Mouse (Mus musculus) C2C12 (cell line): ENCODE results near the gene Kcnk10.

ENCODE experiments used
- CEBPB ChIP-seq: IDR thresholded peaks from one replicate; pipeline ENCODE4 v1.6.1; 2011; ENCODE audit warnings: low read depth, mild to moderate bottlenecking, control low read depth, moderate library complexity
- CTCF ChIP-seq: IDR thresholded peaks from one replicate; pipeline ENCODE4 v1.5.1; 2011; ENCODE audit not compliant: control insufficient read depth, insufficient read depth, insufficient read length
- FOSL1 ChIP-seq: IDR thresholded peaks from one replicate; pipeline ENCODE4 v1.8.0; 2011; ENCODE audit warnings: mild to moderate bottlenecking, low read length; ENCODE audit not compliant: poor library complexity, insufficient read depth, severe bottlenecking
- MAX ChIP-seq: IDR thresholded peaks from one replicate; pipeline ENCODE4 v1.6.1; 2011; ENCODE audit warnings: mild to moderate bottlenecking, control low read depth
- MYOG ChIP-seq: IDR thresholded peaks from one replicate; pipeline ENCODE4 v1.6.1; 2011; ENCODE audit not compliant: control insufficient read depth, insufficient read length; ENCODE audit errors: extremely low read depth
- USF1 ChIP-seq: IDR thresholded peaks from one replicate; pipeline ENCODE4 v1.6.1; 2011; ENCODE audit warnings: low read depth, mild to moderate bottlenecking, control low read depth, moderate library complexity

DNA sequence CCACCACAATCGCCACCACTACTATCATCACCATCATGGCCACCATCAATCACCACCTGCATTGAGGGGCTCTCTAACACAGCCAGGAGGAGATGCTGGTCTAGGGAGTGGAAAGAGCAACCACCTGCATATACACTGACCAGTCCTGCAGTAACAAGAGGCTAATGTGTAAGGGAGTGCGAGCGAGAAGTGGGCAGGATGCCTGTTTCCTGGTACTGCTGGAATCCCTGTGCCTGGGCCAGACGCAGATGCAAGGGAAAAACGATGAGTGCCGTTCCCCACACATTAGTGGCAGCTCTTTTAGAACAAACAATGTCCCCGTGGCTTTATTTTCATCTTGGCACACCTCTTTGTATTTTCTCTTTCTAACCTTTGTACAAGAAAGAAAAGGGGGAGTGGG is 125.5 kb downstream of the Kcnk10 start:
- TF ChIP-seq CTCF (no peak), CEBPB (no peak), FOSL1 (no peak), MYOG (no peak), MAX (no peak), USF1 (no peak)
